Mouse (Mus musculus): ENCODE data around the gene Zc3h12b. TPM values are rescaled to one million over a fixed set of nuclear protein-coding genes. Genes with fewer than 3 reads are reported as not detected.

Zc3h12b gene
- total RNA-seq (2014; fragmentation: Nextera tagmentation) (not detected in 2 replicates), total RNA-seq (2017) (0.06 and 0.16 TPM in 2 replicates), polyA plus RNA-seq (2012) (0.01 TPM in 1 of 2 replicates, not detected in the other)

- no peak within 1 kb of the TSS for H3K4me3 ChIP-seq (ENCODE audit: low read depth, low read length)
- TF ChIP-seq CTCF (IDR thresholded peaks at IDR 0.05; ENCODE audit: low read depth, low read length): no peak
- TF ChIP-seq TAL1 (conservative IDR thresholded peaks at IDR 0.05; ENCODE audit: low read depth, low read length): no peak
- no peak for TF ChIP-seq POLR2AphosphoS5 (IDR thresholded peaks at IDR 0.05; ENCODE audit: insufficient replicate concordance, low read depth, low read length)
- TF ChIP-seq GATA2 (IDR thresholded peaks at IDR 0.05; ENCODE audit: borderline replicate concordance, low read depth, low read length): no peak
- TF ChIP-seq GATA1 (IDR thresholded peaks at IDR 0.05; ENCODE audit: borderline replicate concordance, low read length): no peak
- H3K9me3 ChIP-seq (replicated peaks): no peaks in the 10 kb centered on the region
- H3K4me1 ChIP-seq (ENCODE audit: insufficient read depth, low read depth, low read length): no peaks in the 10 kb centered on the region
- ATAC-seq (ENCODE audit: extremely low read depth, insufficient number of reproducible peaks, low FRiP score, poor library complexity, severe bottlenecking) (no peak), DNase-seq (ENCODE audit: low spot score) (no peak)
- H3K27me3 ChIP-seq (ENCODE audit: insufficient read depth, low read length): peaks cover 10% of the 10 kb centered on the region; the same call in 1 of the 2 replicates
- no peaks in the 10 kb centered on the region for H3K36me3 ChIP-seq (replicated peaks)
Measured at GRCm38 (mm10) chrX:95711227-95712111, at the start of gene Zc3h12b. TSS of gene Zc3h12b (plus strand) at chrX:95711678.

DNA sequence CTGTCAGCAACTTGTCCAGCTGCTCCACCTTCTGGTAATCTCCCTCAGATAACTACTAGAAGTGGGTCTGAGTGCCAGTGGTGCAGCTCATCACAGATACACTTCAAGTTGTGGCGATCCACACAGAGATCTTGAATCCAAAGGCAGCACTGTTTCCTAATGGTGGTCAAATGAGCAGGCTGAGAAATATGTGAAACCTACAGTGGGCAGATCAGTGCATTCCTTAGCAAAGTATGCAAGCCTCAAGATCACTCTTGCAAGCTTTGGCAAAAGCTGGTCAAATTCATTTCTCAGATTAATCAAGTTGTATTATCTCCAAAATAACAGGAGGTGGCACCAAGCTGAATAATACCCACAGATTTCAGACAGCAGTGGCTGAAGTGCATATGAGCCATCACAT, 29.3 kb upstream of the Zc3h12b start:
- no peak overlapping the region for H3K4me3 ChIP-seq (ENCODE audit: low read depth, low read length)
- H3K36me3 ChIP-seq (replicated peaks): no peaks in the 10 kb centered on the region
- DNase-seq (ENCODE audit: low spot score) (no peak), ATAC-seq (ENCODE audit: extremely low read depth, insufficient number of reproducible peaks, low FRiP score, poor library complexity, severe bottlenecking) (no peak)
- no peaks in the 10 kb centered on the region for H3K9me3 ChIP-seq (replicated peaks)
- TF ChIP-seq POLR2AphosphoS5 (IDR thresholded peaks at IDR 0.05; ENCODE audit: insufficient replicate concordance, low read depth, low read length) (no peak), TAL1 (conservative IDR thresholded peaks at IDR 0.05; ENCODE audit: low read depth, low read length) (no peak), CTCF (IDR thresholded peaks at IDR 0.05; ENCODE audit: low read depth, low read length) (no peak), GATA2 (IDR thresholded peaks at IDR 0.05; ENCODE audit: borderline replicate concordance, low read depth, low read length) (no peak), GATA1 (IDR thresholded peaks at IDR 0.05; ENCODE audit: borderline replicate concordance, low read length) (no peak)
- H3K4me1 ChIP-seq (ENCODE audit: insufficient read depth, low read depth, low read length): no peaks in the 10 kb centered on the region
- no peaks in the 10 kb centered on the region for H3K27me3 ChIP-seq (ENCODE audit: insufficient read depth, low read length)

GRCm38 (mm10) chrX:95687119-95687518, 24.4 kb upstream of the Zc3h12b start:
- no peaks in the 10 kb centered on the region for H3K27me3 ChIP-seq (ENCODE audit: insufficient read depth, low read length)
- H3K36me3 ChIP-seq (replicated peaks): no peaks in the 10 kb centered on the region
- ATAC-seq (ENCODE audit: extremely low read depth, insufficient number of reproducible peaks, low FRiP score, poor library complexity, severe bottlenecking): no peak
- DNase-seq (ENCODE audit: low spot score): no peak
- no peaks in the 10 kb centered on the region for H3K4me1 ChIP-seq (ENCODE audit: insufficient read depth, low read depth, low read length)
- no peaks in the 10 kb centered on the region for H3K9me3 ChIP-seq (replicated peaks)
- TF ChIP-seq TAL1 (conservative IDR thresholded peaks at IDR 0.05; ENCODE audit: low read depth, low read length) (no peak), POLR2AphosphoS5 (IDR thresholded peaks at IDR 0.05; ENCODE audit: insufficient replicate concordance, low read depth, low read length) (no peak), GATA2 (IDR thresholded peaks at IDR 0.05; ENCODE audit: borderline replicate concordance, low read depth, low read length) (no peak), CTCF (IDR thresholded peaks at IDR 0.05; ENCODE audit: low read depth, low read length) (no peak), GATA1 (IDR thresholded peaks at IDR 0.05; ENCODE audit: borderline replicate concordance, low read length) (no peak)
- H3K4me3 ChIP-seq (ENCODE audit: low read depth, low read length): no peak overlapping the region

DNA sequence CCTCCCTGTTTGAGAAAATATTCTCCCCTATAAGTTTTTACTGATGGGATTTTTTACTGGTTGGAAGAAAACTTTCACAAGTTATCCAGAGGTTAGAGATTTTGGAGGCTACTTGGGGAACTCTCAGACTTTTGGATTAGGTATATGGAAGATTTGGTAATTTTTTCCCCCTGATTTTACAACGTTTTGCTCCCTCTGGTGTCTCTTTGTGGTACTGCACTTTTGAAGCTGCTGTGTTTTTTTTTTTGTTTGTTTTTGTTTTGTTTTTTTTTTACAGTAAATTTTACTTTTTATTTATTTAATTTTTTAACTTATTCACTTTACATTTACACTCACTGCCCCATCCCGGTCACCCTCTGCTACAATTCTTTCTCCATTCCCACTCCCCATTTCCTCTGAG, 26.8 kb downstream of the Zc3h12b start:
- H3K27me3 ChIP-seq (ENCODE audit: insufficient read depth, low read length): no peaks in the 10 kb centered on the region
- no peaks in the 10 kb centered on the region for H3K36me3 ChIP-seq (replicated peaks)
- ATAC-seq (ENCODE audit: extremely low read depth, insufficient number of reproducible peaks, low FRiP score, poor library complexity, severe bottlenecking) (no peak), DNase-seq (ENCODE audit: low spot score) (no peak)
- H3K4me3 ChIP-seq (ENCODE audit: low read depth, low read length): no peak overlapping the region
- H3K4me1 ChIP-seq (ENCODE audit: insufficient read depth, low read depth, low read length): no peaks in the 10 kb centered on the region
- TF ChIP-seq GATA1 (IDR thresholded peaks at IDR 0.05; ENCODE audit: borderline replicate concordance, low read length) (no peak), GATA2 (IDR thresholded peaks at IDR 0.05; ENCODE audit: borderline replicate concordance, low read depth, low read length) (no peak), CTCF (IDR thresholded peaks at IDR 0.05; ENCODE audit: low read depth, low read length) (no peak), TAL1 (conservative IDR thresholded peaks at IDR 0.05; ENCODE audit: low read depth, low read length) (no peak), POLR2AphosphoS5 (IDR thresholded peaks at IDR 0.05; ENCODE audit: insufficient replicate concordance, low read depth, low read length) (no peak)
- H3K9me3 ChIP-seq (replicated peaks): no peaks in the 10 kb centered on the region

DNA sequence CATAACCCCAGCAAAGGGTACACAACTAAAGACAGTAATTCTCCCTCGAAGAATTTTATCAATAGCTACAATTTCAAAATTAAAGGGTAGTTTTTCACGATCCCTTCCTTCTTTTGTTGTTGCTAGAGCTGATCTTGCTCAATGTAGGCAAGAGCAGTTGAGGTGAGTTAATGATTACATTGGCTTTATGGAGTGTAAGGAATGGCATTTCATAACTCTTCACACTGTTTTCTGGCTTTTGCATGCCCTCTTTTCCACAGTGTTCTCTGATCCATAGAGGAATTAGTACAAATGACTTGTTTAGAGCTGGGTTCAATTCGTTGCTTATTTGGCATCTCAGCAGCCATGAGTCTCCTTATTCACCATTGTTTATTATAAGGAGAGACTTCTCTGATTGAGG, 84.4 kb downstream of the Zc3h12b start:
- ATAC-seq (ENCODE audit: extremely low read depth, insufficient number of reproducible peaks, low FRiP score, poor library complexity, severe bottlenecking) (no peak), DNase-seq (ENCODE audit: low spot score) (no peak)
- Histone ChIP-seq H3K9me3 (replicated peaks) (no peaks in the 10 kb centered on the region), H3K36me3 (replicated peaks) (no peaks in the 10 kb centered on the region), H3K27me3 (ENCODE audit: insufficient read depth, low read length) (no peaks in the 10 kb centered on the region), H3K4me1 (ENCODE audit: insufficient read depth, low read depth, low read length) (no peaks in the 10 kb centered on the region), H3K4me3 (ENCODE audit: low read depth, low read length) (no peak overlapping the region)
- no peak for TF ChIP-seq POLR2AphosphoS5 (IDR thresholded peaks at IDR 0.05; ENCODE audit: insufficient replicate concordance, low read depth, low read length)
- TF ChIP-seq GATA2 (IDR thresholded peaks at IDR 0.05; ENCODE audit: borderline replicate concordance, low read depth, low read length): no peak
- no peak for TF ChIP-seq GATA1 (IDR thresholded peaks at IDR 0.05; ENCODE audit: borderline replicate concordance, low read length)
- no peak for TF ChIP-seq CTCF (IDR thresholded peaks at IDR 0.05; ENCODE audit: low read depth, low read length)
- no peak for TF ChIP-seq TAL1 (conservative IDR thresholded peaks at IDR 0.05; ENCODE audit: low read depth, low read length)

DNA sequence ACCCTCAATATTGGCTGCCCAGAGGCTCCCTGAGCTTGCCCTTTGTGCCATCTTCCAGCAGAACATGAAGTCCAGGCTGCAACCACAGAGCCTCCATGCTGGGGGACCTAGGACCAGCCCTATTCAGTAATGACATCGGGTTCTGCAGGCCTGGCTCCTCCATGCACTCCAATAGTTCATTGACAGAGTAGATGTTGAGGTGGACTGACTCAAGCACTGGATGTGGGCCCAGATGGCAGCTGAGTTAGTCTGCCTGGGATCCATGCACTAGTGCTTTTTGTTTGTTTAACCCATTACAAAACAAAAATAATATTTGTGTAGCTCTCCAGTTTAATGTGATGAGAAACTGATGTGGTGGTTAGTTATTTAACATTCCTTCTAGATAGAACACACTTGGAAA, 90.3 kb downstream of the Zc3h12b start:
- Histone ChIP-seq H3K4me3 (ENCODE audit: low read depth, low read length) (no peak overlapping the region), H3K4me1 (ENCODE audit: insufficient read depth, low read depth, low read length) (no peaks in the 10 kb centered on the region), H3K9me3 (replicated peaks) (no peaks in the 10 kb centered on the region), H3K27me3 (ENCODE audit: insufficient read depth, low read length) (no peaks in the 10 kb centered on the region), H3K36me3 (replicated peaks) (no peaks in the 10 kb centered on the region)
- DNase-seq (ENCODE audit: low spot score): no peak
- ATAC-seq (ENCODE audit: extremely low read depth, insufficient number of reproducible peaks, low FRiP score, poor library complexity, severe bottlenecking): no peak
- TF ChIP-seq TAL1 (conservative IDR thresholded peaks at IDR 0.05; ENCODE audit: low read depth, low read length): no peak
- no peak for TF ChIP-seq GATA2 (IDR thresholded peaks at IDR 0.05; ENCODE audit: borderline replicate concordance, low read depth, low read length)
- TF ChIP-seq POLR2AphosphoS5 (IDR thresholded peaks at IDR 0.05; ENCODE audit: insufficient replicate concordance, low read depth, low read length): no peak
- no peak for TF ChIP-seq CTCF (IDR thresholded peaks at IDR 0.05; ENCODE audit: low read depth, low read length)
- TF ChIP-seq GATA1 (IDR thresholded peaks at IDR 0.05; ENCODE audit: borderline replicate concordance, low read length): no peak
